Mouse (Mus musculus) limb, embryonic 15.5 days (tissue): ENCODE measurements at regions not wholly inside any gene's neighbourhood (a gene's known extent, or its start where the extent isn't known, plus 50 kb on each side); places are given as distances from the start of the nearest gene placed in this dataset.

ENCODE experiments used
- ATAC-seq: fragments of 200-750 bp; cut with Nextera tagmentation; 2 replicates; pipeline ENCODE4 v1.8.0; 2017; ENCODE audit warnings: low read depth, moderate TSS enrichment; ENCODE audit not compliant: insufficient number of reproducible peaks, low FRiP score, low TSS enrichment
- H3K27ac ChIP-seq: fragments of 300-500 bp; sonication (generic); 2 replicates; pipeline ENCODE4 v1.5.1; 2015; ENCODE audit warnings: moderate library complexity, mild to moderate bottlenecking, inconsistent platforms
- H3K27me3 ChIP-seq: fragments of 300-500 bp; sonication (generic); 2 replicates; pipeline ENCODE4 v1.6.1; 2015; ENCODE audit warnings: inconsistent platforms
- H3K36me3 ChIP-seq: fragments of 300-500 bp; sonication (generic); 2 replicates; pipeline ENCODE4 v1.6.1; 2015; ENCODE audit warnings: inconsistent platforms
- H3K4me1 ChIP-seq: fragments of 300-500 bp; sonication (generic); 2 replicates; pipeline ENCODE4 v1.6.1; 2015; ENCODE audit warnings: inconsistent platforms
- H3K4me2 ChIP-seq: fragments of 300-500 bp; sonication (generic); 2 replicates; pipeline ENCODE4 v1.6.1; 2015; ENCODE audit warnings: mild to moderate bottlenecking, inconsistent platforms
- H3K4me3 ChIP-seq: fragments of 300-500 bp; sonication (generic); 2 replicates; pipeline ENCODE4 v1.5.1; 2015; ENCODE audit warnings: mild to moderate bottlenecking, inconsistent platforms
- H3K9ac ChIP-seq: fragments of 300-500 bp; sonication (generic); 2 replicates; pipeline ENCODE4 v1.6.1; 2015; ENCODE audit warnings: inconsistent platforms
- H3K9me3 ChIP-seq: fragments of 300-500 bp; sonication (generic); 2 replicates; pipeline ENCODE4 v1.6.1; 2016; ENCODE audit warnings: inconsistent platforms
- WGBS: fragments of 180-500 bp; shearing (Covaris S2); methylation state at CpG from one replicate; pipeline ENCODE4 v1.1.7; 2015; 5-methylcytosine and 5-hydroxymethylcytosine counted together

DNA sequence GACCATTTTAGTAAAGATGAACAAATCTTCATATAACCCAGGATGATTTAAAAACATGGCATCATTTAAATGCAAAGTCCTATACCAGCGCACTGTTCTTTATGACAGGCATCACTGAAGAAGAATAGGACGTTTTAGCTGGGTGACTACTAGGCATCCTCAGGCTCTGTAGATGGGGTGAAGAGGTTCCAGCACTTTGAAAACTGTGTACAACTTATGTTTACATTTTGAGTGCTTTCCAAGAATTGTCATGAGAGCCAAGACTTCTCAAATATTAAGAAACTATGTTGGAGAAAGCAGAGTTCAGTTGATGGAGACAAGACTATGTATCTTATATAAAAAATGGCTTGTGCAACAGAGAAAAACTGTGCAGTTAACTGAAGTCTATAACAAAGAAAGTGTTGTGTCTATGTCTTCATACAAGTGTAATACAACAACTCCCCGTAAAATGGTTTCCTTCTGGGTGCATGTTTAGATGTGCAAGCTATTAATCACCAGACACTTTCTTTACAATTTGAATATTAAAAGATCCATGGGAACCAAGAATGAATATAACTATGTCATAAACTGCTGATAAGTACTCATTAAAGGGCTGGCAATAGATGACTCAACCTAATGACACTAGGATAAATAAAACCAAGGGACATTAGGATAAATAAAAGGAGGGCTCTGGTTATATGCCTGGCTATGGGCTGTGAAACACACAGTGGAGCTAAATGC, 158.5 kb upstream of the Itga4 start:
- no peak overlapping the region for H3K9ac ChIP-seq
- WGBS, result 77% methylated on average over 3 of the region's 3 CpGs
- H3K27me3 ChIP-seq, result no peaks in the 10 kb centered on the region
- H3K36me3 ChIP-seq, result no peaks in the 10 kb centered on the region
- no peak overlapping the region for H3K4me3 ChIP-seq
- no peak overlapping the region for H3K4me2 ChIP-seq
- H3K27ac ChIP-seq, result no peak overlapping the region
- H3K9me3 ChIP-seq, result no peaks in the 10 kb centered on the region
- no peak for ATAC-seq
- H3K4me1 ChIP-seq, result no peaks in the 10 kb centered on the region

DNA sequence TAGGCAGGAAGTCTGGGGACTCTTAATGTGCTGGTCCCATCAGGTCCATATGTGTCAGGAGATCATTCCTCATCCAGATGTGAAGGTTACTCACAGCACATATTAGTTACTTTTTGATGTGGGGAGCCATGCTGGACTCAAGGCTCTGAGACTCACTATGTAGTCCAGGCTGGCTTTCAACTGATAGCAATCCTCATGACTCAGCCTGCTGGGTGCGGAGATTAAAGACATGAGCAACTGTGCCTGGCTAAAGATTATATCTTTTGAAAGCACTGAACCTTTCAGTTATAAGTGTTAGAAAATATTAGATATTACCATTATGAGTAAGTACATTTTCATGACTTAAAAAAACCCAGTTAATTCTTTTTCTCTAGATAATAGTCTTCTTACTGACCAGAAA, 155.6 kb upstream of the Itga4 start:
- Histone ChIP-seq H3K36me3 (no peaks in the 10 kb centered on the region), H3K9ac (no peak overlapping the region), H3K27ac (no peak overlapping the region), H3K27me3 (no peaks in the 10 kb centered on the region), H3K9me3 (no peaks in the 10 kb centered on the region), H3K4me2 (no peak overlapping the region), H3K4me3 (no peak overlapping the region), H3K4me1 (no peaks in the 10 kb centered on the region)
- 89% methylated on average over 1 of the region's 1 CpGs for WGBS
- ATAC-seq, result no peak

DNA sequence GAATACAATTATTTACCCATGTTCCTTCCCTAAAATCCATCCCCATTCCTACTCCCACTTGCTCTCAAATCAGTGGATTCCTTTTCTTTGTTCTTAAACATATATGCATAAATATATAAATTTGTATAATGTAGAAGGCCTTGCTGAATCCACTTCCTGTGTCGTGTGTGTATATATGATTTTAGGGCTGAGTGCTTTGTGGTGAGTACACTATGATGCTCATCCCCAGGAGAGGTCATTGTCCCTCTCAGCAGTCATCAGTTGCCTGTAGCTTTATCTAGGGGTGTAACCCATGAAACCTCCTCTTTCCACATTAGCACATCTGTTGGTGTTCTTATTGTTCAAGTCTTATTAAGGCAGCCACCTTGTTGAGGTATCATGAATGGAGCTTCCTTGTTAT, 143.6 kb upstream of the Itga4 start:
- H3K9ac ChIP-seq, result no peak overlapping the region
- no peak overlapping the region for H3K4me2 ChIP-seq
- H3K4me3 ChIP-seq, result no peak overlapping the region
- H3K9me3 ChIP-seq, result no peaks in the 10 kb centered on the region
- 82% methylated on average over 1 of the region's 1 CpGs for WGBS
- no peaks in the 10 kb centered on the region for H3K4me1 ChIP-seq
- H3K36me3 ChIP-seq, result no peaks in the 10 kb centered on the region
- H3K27me3 ChIP-seq, result no peaks in the 10 kb centered on the region
- no peak overlapping the region for H3K27ac ChIP-seq
- no peak for ATAC-seq

DNA sequence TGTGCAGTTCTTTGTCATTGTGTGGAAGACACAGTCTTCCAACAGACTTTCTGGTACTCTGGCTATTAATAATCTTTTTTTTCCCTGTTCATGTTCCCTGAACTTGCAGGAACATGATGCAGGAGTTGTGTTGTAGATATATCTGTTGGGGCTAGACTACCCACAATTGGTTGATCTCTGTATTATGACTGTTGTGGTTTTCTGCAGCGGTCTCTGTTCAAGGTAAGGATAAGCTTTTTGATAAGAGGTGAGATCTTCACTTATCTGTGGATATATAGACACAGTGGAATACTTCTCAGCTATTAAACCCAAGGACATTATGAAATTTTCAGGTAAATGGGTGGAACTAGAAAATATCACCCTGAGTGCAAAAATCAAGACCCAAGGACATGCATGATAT, 143.2 kb upstream of the Itga4 start:
- no peaks in the 10 kb centered on the region for H3K36me3 ChIP-seq
- no peaks in the 10 kb centered on the region for H3K9me3 ChIP-seq
- 93% methylated on average over 1 of the region's 1 CpGs for WGBS
- H3K4me3 ChIP-seq, result no peak overlapping the region
- no peak overlapping the region for H3K27ac ChIP-seq
- H3K27me3 ChIP-seq, result no peaks in the 10 kb centered on the region
- no peak overlapping the region for H3K4me2 ChIP-seq
- no peak for ATAC-seq
- H3K4me1 ChIP-seq, result no peaks in the 10 kb centered on the region
- no peak overlapping the region for H3K9ac ChIP-seq

DNA sequence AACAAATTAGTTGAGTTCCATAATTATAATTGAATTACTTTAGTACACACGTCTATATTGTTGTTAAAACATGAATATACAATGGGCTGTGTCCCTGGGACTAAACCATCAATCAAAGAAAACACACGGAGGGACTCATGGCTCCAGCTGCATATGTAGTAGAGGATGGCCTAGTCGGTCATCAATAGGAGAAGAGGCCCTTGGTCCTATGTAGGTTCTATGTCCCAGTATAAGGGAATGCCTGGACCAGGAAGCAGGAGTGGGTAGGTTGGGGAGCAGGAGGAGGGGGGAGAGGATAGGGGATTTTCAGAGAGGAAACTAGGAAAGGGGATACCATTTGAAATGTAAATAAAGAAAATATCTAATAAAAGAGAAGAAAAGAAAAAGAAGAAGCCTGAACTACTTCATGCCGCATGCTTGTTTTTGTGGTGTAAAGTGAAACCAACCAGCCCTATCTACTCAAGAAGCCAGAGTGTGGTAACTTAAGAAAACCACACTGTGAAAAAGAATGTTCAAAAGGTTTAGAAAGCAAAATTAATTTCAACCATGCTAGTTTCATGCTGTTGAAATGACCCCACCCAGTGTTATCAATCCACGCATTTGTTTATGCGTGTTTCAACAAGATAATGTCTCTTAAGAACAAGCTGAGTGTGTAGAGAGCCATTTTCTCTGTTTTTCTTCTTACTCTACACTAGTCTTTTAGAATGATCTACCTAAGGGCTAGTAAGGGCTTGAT, 134.4 kb upstream of the Itga4 start:
- Histone ChIP-seq H3K9ac (no peak overlapping the region), H3K4me3 (no peak overlapping the region), H3K27ac (no peak overlapping the region), H3K36me3 (no peaks in the 10 kb centered on the region), H3K4me2 (no peak overlapping the region), H3K9me3 (no peaks in the 10 kb centered on the region), H3K27me3 (no peaks in the 10 kb centered on the region), H3K4me1 (no peaks in the 10 kb centered on the region)
- WGBS, result 81% methylated on average over 6 of the region's 6 CpGs
- no peak for ATAC-seq

DNA sequence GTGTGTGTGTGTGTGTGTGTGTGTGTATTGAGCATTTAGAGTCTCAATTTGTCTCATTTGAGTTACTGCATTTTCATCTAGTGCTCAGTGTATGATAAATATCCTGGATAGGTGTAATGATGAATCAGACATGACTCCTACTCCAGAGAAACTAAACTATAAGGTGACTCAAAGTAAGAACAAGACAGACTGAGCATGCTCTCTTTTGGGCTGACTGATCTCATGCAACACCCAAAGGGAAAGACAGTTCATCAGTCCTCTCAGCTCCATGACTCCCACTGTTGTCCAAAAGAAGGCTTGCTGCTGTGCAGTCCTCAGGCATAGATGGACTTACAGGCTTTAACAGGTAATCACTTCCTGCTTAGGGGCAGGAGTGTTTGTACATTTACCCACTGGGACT, 132.7 kb upstream of the Itga4 start:
- ATAC-seq, result no peak
- Histone ChIP-seq H3K4me2 (no peak overlapping the region), H3K36me3 (no peaks in the 10 kb centered on the region), H3K27ac (no peak overlapping the region), H3K4me1 (no peaks in the 10 kb centered on the region), H3K9me3 (no peaks in the 10 kb centered on the region), H3K9ac (no peak overlapping the region), H3K4me3 (no peak overlapping the region), H3K27me3 (no peaks in the 10 kb centered on the region)

DNA sequence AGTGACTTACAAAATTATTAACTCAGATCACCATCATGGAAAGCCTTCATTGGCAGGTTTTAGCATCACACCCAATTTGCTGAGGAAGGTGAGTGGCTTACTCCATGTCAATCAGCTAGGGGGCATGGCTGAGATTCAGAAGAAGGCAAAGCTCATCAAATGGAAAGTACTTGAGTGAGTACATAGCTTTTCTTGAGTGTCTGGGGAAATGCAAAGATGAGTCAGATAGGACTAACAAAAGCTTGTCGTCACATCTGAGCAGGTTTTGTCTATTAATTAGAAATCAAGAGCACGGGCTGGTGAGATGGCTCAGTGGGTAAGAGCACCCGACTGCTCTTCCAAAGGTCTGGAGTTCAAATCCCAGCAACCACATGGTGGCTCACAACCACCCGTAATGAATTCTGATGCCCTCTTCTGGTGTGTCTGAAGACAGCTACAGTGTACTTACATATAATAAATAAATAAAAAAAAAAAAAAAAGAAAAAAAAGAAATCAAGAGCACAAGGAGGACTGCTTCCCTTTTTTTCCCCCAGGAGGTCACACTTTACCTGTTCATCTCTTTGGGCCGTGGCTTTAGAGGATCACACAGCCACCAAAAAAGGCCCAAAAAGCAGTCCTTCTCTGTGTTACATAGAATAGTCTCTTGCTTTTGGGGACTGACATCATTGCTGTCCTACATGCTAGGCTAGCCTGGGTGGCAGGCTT, 130.8 kb upstream of the Itga4 start:
- no peak overlapping the region for H3K4me2 ChIP-seq
- 87% methylated on average over 5 of the region's 5 CpGs for WGBS
- H3K36me3 ChIP-seq, result no peaks in the 10 kb centered on the region
- H3K4me3 ChIP-seq, result no peak overlapping the region
- H3K9ac ChIP-seq, result no peak overlapping the region
- no peak for ATAC-seq
- H3K27me3 ChIP-seq, result no peaks in the 10 kb centered on the region
- H3K4me1 ChIP-seq, result no peaks in the 10 kb centered on the region
- no peak overlapping the region for H3K27ac ChIP-seq
- H3K9me3 ChIP-seq, result no peaks in the 10 kb centered on the region

DNA sequence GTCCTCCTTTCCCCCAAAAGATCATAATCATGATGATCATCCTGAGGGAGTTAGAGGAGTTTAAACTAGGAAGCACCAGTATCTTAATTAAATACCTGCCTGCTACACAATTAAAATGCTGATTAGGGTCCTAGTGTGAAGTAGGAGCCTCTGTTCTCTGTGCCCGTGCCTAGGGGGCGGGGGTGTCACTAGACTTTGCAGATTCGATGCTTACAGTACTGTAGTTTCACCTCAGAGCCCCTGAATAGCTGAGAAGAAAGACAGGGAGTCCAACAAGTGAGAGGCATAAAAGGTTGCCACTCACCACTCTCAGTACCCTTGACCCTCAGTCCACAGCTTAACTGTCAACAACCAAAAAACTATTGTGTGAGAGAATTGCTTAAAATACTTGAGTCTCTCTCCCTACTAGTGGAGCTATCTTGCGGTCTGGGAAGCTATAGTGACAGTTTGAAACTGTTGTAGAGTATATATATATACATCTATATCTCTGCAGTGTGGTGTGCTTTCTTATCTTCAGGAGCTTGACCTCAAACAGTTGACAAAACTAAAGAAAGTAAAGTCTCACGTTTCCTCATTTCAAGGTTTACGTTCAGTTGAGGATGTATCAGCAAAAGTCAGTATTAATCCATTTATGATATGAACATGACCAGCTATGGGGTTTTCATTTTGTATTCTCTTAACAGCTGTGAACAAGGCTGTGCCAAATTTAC, 128.9 kb upstream of the Itga4 start:
- WGBS, result 48% methylated on average over 6 of the region's 6 CpGs
- Histone ChIP-seq H3K4me1 (no peaks in the 10 kb centered on the region), H3K9ac (no peak overlapping the region), H3K4me2 (no peak overlapping the region), H3K36me3 (no peaks in the 10 kb centered on the region), H3K4me3 (no peak overlapping the region), H3K9me3 (no peaks in the 10 kb centered on the region), H3K27me3 (no peaks in the 10 kb centered on the region), H3K27ac (no peak overlapping the region)
- no peak for ATAC-seq

DNA sequence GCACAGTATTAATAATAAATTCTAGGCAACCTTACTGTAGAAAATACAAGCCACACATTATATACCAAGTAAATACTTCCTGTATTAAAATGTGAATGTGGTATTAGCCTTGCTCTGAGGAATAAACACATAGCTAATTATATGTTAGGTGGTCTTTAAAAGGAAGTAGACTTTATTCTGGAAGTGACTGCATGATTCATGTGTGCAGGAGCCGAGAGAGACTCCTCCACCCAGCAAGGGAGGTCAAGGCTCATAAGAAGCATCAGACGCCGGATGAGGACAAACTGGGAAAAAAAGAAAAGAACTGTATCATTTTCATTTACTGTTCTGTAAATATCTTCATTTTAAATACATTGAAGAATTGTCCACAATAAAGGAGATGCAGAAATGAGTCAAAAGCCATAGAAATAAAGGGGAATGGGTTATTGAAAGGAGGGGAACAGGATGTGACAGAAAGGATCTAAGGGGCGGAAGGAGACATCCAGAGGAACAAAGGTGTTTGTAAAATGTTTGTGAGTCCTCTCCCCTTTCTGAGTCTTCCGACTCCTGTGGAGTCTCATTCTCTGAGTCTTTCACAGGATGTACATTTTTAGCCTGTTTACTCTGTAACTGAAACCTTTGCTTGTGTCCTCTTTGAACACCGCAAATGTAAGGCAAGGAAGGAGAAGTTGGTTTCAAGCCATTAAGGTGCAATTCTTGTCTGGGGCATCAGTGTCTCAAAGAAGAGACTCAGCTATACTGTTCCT, 128.1 kb upstream of the Itga4 start:
- Histone ChIP-seq H3K9ac (no peak overlapping the region), H3K4me3 (no peak overlapping the region), H3K27ac (no peak overlapping the region), H3K36me3 (no peaks in the 10 kb centered on the region), H3K4me1 (no peaks in the 10 kb centered on the region), H3K9me3 (no peaks in the 10 kb centered on the region), H3K4me2 (no peak overlapping the region), H3K27me3 (no peaks in the 10 kb centered on the region)
- no peak for ATAC-seq
- WGBS, result 73% methylated on average over 6 of the region's 6 CpGs

DNA sequence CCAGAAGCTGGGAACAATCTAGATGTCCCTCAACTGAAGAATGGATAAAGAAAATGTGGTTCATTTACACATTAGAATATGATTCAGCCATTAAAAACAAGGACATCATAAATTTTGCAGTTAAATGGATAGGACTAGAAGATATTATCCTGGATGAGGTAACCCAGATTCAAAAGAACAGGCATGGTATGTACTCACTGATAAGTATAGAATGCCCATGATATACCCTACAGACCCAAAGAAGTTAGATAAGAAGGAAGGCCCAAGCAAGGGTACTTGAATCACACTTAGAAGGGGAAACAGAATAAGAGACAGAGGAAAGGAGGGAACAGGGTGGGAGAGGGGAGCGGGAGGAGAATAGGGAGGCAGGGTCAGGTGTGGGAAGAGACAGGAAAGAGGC, 127.4 kb upstream of the Itga4 start:
- Histone ChIP-seq H3K4me1 (no peaks in the 10 kb centered on the region), H3K9me3 (no peaks in the 10 kb centered on the region), H3K4me2 (no peak overlapping the region), H3K27ac (no peak overlapping the region), H3K27me3 (no peaks in the 10 kb centered on the region), H3K9ac (no peak overlapping the region), H3K36me3 (no peaks in the 10 kb centered on the region), H3K4me3 (no peak overlapping the region)
- ATAC-seq, result no peak
- 83% methylated on average over 1 of the region's 1 CpGs for WGBS

DNA sequence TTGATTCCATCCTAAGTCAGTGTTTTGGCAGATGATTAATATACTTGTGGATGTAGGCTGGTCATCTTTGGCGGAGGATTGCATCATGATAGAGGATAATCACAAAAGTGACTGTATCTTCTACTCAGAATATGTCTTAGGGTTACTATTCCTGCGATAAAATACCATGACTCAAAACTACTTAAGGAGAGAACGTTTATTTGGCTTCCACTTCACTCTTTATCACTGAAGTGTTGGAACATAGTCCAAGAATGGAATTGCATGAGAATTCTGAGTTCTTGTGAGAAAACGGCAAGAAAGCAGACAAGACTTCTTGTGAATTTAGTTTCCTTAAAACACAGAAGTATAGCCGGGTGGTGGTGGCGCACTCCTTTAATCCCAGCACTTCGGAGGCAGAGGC, 124.6 kb upstream of the Itga4 start:
- Histone ChIP-seq H3K27ac (no peak overlapping the region), H3K4me3 (no peak overlapping the region), H3K27me3 (no peaks in the 10 kb centered on the region), H3K36me3 (no peaks in the 10 kb centered on the region), H3K4me2 (no peak overlapping the region), H3K9me3 (no peaks in the 10 kb centered on the region), H3K9ac (no peak overlapping the region), H3K4me1 (no peaks in the 10 kb centered on the region)
- WGBS, result 91% methylated on average over 7 of the region's 7 CpGs
- ATAC-seq, result no peak
